Mouse (Mus musculus) inflammation-experienced regulatory T-cells, adult 6 months (primary cell): ENCODE data around the gene Agrp. TPM values are rescaled to one million over a fixed set of nuclear protein-coding genes. Genes with fewer than 3 reads are reported as not detected.

Source experiments
- ATAC-seq: one replicate; pipeline ENCODE4 v1.8.0; 2017
- polyA plus RNA-seq, 3 experiments: library from polyadenylated mRNA; unstranded; fragments of 100-300 nt; shearing (Covaris generic); gene quantifications; one replicate each; pipeline ENCODE4 v1.2.1; 2017

The Agrp gene
- polyA plus RNA-seq, 3 experiments from 2014 or later: 0.74 to 2.5 (median 1.5) TPM

- no peak for ATAC-seq
Observed at GRCm38 (mm10) chr8:105546384-105547350, 90.5 kb downstream of the Agrp start.

GRCm38 (mm10) chr8:105545249-105545648 is 91.9 kb downstream of the Agrp start:
- no peak for ATAC-seq

DNA sequence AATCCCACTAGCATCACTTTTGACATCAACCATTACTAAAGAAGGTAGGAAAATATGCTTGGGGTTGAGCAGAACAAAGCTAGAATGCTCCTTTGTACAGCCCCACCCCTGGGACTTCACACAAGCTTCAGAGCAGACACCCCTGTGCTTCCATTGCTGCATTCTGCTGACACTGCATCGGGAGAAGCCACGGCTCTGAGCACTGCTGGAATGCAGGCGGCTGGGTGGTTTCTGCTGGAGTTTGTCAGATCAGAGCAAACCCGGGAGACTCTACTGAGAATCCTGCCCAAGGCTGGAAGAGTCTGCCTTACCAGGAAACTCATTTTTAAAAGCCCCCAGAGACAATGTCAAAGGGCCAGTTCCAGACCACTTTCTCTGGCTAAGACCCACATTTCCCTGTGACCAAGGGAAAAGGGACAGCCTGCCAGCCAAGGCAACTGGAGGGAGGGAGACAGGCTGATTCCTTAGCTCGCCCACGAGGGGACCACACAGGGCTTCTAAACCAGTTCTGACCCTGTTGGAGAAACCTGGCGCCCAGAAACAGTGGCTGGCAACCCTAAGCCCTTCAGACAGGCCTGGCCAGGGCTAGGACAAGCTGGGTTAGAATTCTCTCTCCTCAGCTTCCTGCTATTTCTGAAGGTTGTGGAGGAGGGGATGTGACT is 92.5 kb downstream of the Agrp start:
- ATAC-seq: no peak

DNA sequence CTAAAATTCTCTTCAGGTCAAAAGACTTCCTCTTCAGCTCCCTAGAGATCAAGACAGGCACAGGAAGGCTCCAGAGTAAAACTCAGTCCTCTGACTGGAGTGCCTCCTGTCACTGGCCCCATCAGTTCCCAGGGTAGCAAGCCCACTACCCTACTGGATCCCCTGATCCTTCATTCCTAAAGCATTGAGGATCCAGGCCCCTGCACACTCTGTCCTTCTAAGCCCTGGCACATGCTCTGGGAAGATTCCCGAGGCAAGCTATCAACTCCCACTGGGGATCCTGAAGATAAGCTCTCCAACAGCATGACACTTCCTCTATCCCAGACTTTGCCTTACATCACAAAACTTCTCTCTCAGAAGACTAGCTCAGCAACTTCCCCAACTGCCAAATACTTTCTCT is 93.5 kb downstream of the Agrp start:
- ATAC-seq: no peak

GRCm38 (mm10) chr8:105542808-105543207 is 94.4 kb downstream of the Agrp start:
- no peak for ATAC-seq

- no peak for ATAC-seq
Observed at GRCm38 (mm10) chr8:105542032-105542656, 95.0 kb downstream of the Agrp start.

- no peak for ATAC-seq
Observed at GRCm38 (mm10) chr8:105538940-105539339, 98.3 kb downstream of the Agrp start.

- ATAC-seq: no peak
Observed at GRCm38 (mm10) chr8:105537011-105537677, 100.0 kb downstream of the Agrp start.

GRCm38 (mm10) chr8:105536546-105536945 is 100.6 kb downstream of the Agrp start:
- no peak for ATAC-seq

GRCm38 (mm10) chr8:105533892-105534329 is 103.3 kb downstream of the Agrp start:
- no peak for ATAC-seq

DNA sequence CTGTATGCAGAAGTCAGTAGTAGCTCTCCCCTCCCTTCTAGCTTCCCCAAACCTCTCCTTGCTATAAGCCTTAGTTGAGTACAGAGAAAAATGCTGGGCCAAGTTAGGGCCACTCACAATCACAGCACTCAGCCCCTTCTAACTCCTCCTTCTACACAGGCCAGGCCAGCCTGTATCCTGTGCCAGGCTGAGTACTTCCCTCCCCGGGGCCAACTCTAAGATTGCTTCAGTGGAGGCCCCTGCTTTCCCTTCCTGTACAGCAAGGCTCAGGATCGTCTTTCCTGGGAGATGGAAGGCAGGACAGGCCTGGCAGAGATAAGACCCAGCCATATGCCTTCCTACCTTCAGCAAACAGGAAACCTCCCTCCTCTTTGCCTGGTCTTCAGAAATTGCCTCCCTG is 103.8 kb downstream of the Agrp start:
- ATAC-seq: no peak

GRCm38 (mm10) chr8:105531774-105532173 is 105.4 kb downstream of the Agrp start:
- ATAC-seq: no peak

DNA sequence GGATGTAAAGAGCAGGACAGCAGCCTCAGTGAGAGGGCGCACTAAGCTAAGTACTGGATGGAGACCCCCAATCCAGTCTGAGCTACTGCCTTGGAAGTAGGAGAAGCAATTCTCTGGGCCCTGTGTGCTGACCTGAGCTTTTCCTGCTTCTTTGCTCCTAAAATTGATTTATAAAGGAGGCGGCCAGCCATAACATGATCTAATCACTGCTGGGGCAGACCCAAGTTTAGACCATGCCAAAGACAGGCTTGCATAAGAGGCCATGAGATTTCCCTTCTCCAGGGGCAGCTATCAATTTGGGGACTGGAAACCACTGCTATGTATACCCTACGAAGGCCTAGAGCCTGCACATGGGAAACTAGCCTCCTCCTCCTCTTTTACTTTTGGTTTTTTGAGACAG is 107.9 kb downstream of the Agrp start:
- no peak for ATAC-seq

DNA sequence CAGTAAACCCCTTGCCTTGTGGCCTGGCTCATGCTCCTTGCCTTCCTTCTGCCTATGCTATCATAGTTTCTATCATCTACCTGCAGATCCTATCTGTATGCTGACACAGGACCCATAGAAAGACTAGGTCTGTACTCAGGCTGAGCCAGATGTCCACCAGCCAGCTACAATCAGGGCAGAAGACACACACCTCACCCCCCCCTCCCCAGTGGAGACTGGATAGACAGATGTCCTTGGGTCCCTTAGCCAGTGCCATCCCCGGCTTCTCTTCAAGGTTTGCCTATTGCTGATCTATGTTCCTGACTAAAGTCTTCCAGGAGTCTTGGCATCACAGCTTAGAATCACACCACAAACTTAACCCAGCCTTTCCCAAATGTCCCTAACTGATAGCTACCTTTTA is 109.0 kb downstream of the Agrp start:
- ATAC-seq: no peak

- no peak for ATAC-seq
Observed at GRCm38 (mm10) chr8:105527110-105527509, 110.1 kb downstream of the Agrp start.

GRCm38 (mm10) chr8:105522890-105523289 is 114.3 kb downstream of the Agrp start:
- no peak for ATAC-seq

DNA sequence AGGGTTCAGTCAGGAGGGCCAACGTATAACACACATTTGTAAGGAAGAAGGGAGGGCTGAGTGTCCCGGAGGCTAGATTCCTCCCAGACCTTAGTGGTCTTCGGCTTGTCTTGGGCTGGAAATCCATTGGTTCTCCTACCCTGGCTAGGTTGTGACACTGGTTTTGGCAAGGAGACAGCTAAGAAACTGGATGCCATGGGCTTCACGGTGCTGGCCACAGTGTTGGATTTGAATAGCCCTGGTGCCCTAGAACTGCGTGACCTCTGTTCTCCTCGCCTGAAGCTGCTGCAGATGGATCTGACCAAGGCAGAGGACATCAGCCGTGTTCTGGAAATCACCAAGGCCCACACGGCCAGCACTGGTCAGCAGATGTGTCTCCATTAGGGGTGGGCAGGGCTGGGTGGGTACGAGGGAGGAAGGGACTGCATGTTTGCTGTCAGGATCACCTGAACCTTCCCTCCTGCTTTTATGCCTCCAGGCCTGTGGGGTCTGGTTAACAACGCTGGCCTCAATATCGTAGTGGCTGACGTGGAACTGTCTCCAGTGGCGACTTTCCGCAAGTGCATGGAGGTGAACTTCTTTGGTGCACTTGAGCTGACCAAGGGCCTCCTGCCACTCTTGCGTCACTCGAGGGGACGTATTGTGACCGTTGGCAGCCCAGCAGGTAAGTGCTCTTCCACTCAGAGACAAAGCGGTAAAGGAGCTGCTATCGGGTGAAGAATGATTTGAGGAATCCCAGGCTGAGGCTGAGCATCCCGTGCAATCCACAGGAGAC is 115.0 kb downstream of the Agrp start:
- ATAC-seq: no peak

- ATAC-seq: no peak
Observed at GRCm38 (mm10) chr8:105521061-105521460, 116.1 kb downstream of the Agrp start.

- ATAC-seq: no peak
Observed at GRCm38 (mm10) chr8:105520521-105520920, 116.7 kb downstream of the Agrp start.

GRCm38 (mm10) chr8:105519591-105519990 is 117.6 kb downstream of the Agrp start:
- no peak for ATAC-seq

- peak; percentile 79 for ATAC-seq
Observed at GRCm38 (mm10) chr8:105518436-105519313, 118.5 kb downstream of the Agrp start, which contains the start of gene Hsd11b2. Gene Hsd11b2, plus strand, starts transcription at chr8:105518755.
